Mouse (Mus musculus) neural tube, embryonic 15.5 days (tissue): ENCODE measurements around the gene Hectd4. TPM values are rescaled to one million over a fixed set of nuclear protein-coding genes. Genes with fewer than 3 reads are reported as not detected.
"Not testable (repeated sequence)": the region's sequence is repeated elsewhere in the genome, so short reads cannot be mapped to it uniquely, and the experiment has no call there.

Experiments used
- ATAC-seq: fragments of 200-750 bp; cut with Nextera tagmentation; 2 replicates; pipeline ENCODE4 v1.8.0; 2017; ENCODE audit warnings: mild to moderate bottlenecking, moderate TSS enrichment, moderate library complexity; ENCODE audit not compliant: low FRiP score
- H3K27ac ChIP-seq: fragments of 300-500 bp; sonication (generic); replicated peaks from 2 replicates; pipeline ENCODE4 v1.5.1; 2015; ENCODE audit warnings: mild to moderate bottlenecking, inconsistent platforms
- H3K27me3 ChIP-seq: fragments of 300-500 bp; sonication (generic); replicated peaks from 2 replicates; pipeline ENCODE4 v1.6.1; 2015; ENCODE audit warnings: inconsistent platforms
- H3K36me3 ChIP-seq: fragments of 300-500 bp; sonication (generic); 2 replicates; pipeline ENCODE4 v1.6.1; 2015; ENCODE audit warnings: inconsistent platforms
- H3K4me1 ChIP-seq: fragments of 300-500 bp; sonication (generic); 2 replicates; pipeline ENCODE4 v1.6.1; 2015; ENCODE audit warnings: inconsistent platforms
- H3K4me2 ChIP-seq: fragments of 300-500 bp; sonication (generic); 2 replicates; pipeline ENCODE4 v1.6.1; 2015; ENCODE audit warnings: inconsistent platforms, mild to moderate bottlenecking, moderate library complexity
- H3K4me3 ChIP-seq: fragments of 300-500 bp; sonication (generic); replicated peaks from 2 replicates; pipeline ENCODE4 v1.5.1; 2015; ENCODE audit warnings: mild to moderate bottlenecking, inconsistent platforms
- H3K9ac ChIP-seq: fragments of 300-500 bp; sonication (generic); replicated peaks from 2 replicates; pipeline ENCODE4 v1.6.1; 2015; ENCODE audit warnings: mild to moderate bottlenecking, inconsistent platforms
- H3K9me3 ChIP-seq: fragments of 300-500 bp; sonication (generic); replicated peaks from 2 replicates; pipeline ENCODE4 v1.6.1; 2016; ENCODE audit warnings: inconsistent platforms
- WGBS: fragments of 180-500 bp; shearing (Covaris S2); methylation state at CpG from one replicate; pipeline ENCODE4 v1.1.7; 2015; ENCODE audit warnings: mixed read lengths; 5-methylcytosine and 5-hydroxymethylcytosine counted together
- polyA plus RNA-seq: library from polyadenylated mRNA; unstranded; fragments of >200 nt; fragmentation: Nextera tagmentation; extraction: Ambion mirVana; gene quantifications from 2 replicates; pipeline ENCODE4 v1.2.1, GENCODE M21; 2015

The Hectd4 gene
- polyA plus RNA-seq, 1 experiment from 2014 or later, result 18.0 TPM

GRCm38 (mm10) chr5:121206984-121207383, 13.0 kb upstream of the Hectd4 start:
- no peaks in the 10 kb centered on the region for H3K27me3 ChIP-seq
- no peak overlapping the region for H3K27ac ChIP-seq
- no peak for ATAC-seq
- peaks cover 33% of the 10 kb centered on the region for H3K4me1 ChIP-seq
- WGBS, result 91% methylated on average over 3 of the region's 3 CpGs
- no peak overlapping the region for H3K4me3 ChIP-seq
- H3K9ac ChIP-seq, result no peak overlapping the region
- H3K4me2 ChIP-seq, result no peak overlapping the region
- H3K9me3 ChIP-seq, result no peaks in the 10 kb centered on the region
- H3K36me3 ChIP-seq, result peaks cover 61% of the 10 kb centered on the region

GRCm38 (mm10) chr5:121209755-121210600, 10.0 kb upstream of the Hectd4 start:
- Histone ChIP-seq H3K9ac (no peak overlapping the region), H3K27ac (no peak overlapping the region), H3K4me1 (peaks cover 27% of the 10 kb centered on the region), H3K36me3 (peaks cover 70% of the 10 kb centered on the region), H3K9me3 (no peaks in the 10 kb centered on the region), H3K4me2 (no peak overlapping the region), H3K27me3 (no peaks in the 10 kb centered on the region), H3K4me3 (no peak overlapping the region)
- ATAC-seq, result no peak
- WGBS, result 91% methylated on average over 9 of the region's 9 CpGs

GRCm38 (mm10) chr5:121210601-121210924, 9.5 kb upstream of the Hectd4 start:
- Histone ChIP-seq H3K4me3 (no peak overlapping the region), H3K27ac (no peak overlapping the region), H3K9ac (no peak overlapping the region), H3K36me3 (peaks cover 70% of the 10 kb centered on the region), H3K4me2 (no peak overlapping the region), H3K9me3 (no peaks in the 10 kb centered on the region), H3K27me3 (no peaks in the 10 kb centered on the region), H3K4me1 (peaks cover 21% of the 10 kb centered on the region)
- 92% methylated on average over 1 of the region's 1 CpGs for WGBS
- no peak for ATAC-seq

- WGBS, result 93% methylated on average over 6 of the region's 6 CpGs
- Histone ChIP-seq H3K27ac (no peak overlapping the region), H3K36me3 (peaks cover 55% of the 10 kb centered on the region), H3K4me3 (no peak overlapping the region), H3K9me3 (no peaks in the 10 kb centered on the region), H3K9ac (no peak overlapping the region), H3K27me3 (no peaks in the 10 kb centered on the region), H3K4me1 (peaks cover 7% of the 10 kb centered on the region), H3K4me2 (no peak overlapping the region)
- no peak for ATAC-seq
Observed at GRCm38 (mm10) chr5:121212108-121212507, 7.9 kb upstream of the Hectd4 start.

- H3K9ac ChIP-seq, result no peak overlapping the region
- no peaks in the 10 kb centered on the region for H3K27me3 ChIP-seq
- H3K27ac ChIP-seq, result no peak overlapping the region
- no peaks in the 10 kb centered on the region for H3K9me3 ChIP-seq
- no peak overlapping the region for H3K4me3 ChIP-seq
- WGBS, result 60% methylated on average over 7 of the region's 7 CpGs
- peaks cover 31% of the 10 kb centered on the region for H3K36me3 ChIP-seq
- 0 out of 2 replicates have a peak, but pooled peaks cover 2% of the 10 kb centered on the region for H3K4me1 ChIP-seq
- ATAC-seq, result no peak
- no peak overlapping the region for H3K4me2 ChIP-seq
Observed at GRCm38 (mm10) chr5:121214707-121215106, 5.3 kb upstream of the Hectd4 start.

GRCm38 (mm10) chr5:121215380-121216125, 4.5 kb upstream of the Hectd4 start:
- H3K36me3 ChIP-seq, result peaks cover 23% of the 10 kb centered on the region
- no peaks in the 10 kb centered on the region for H3K9me3 ChIP-seq
- H3K27ac ChIP-seq, result no peak overlapping the region
- H3K27me3 ChIP-seq, result no peaks in the 10 kb centered on the region
- H3K4me1 ChIP-seq, result 0 out of 2 replicates have a peak, but pooled peaks cover 4% of the 10 kb centered on the region
- ATAC-seq, result no peak
- 51% methylated on average over 13 of the region's 13 CpGs for WGBS
- no peak overlapping the region for H3K9ac ChIP-seq
- no peak overlapping the region for H3K4me3 ChIP-seq
- no peak overlapping the region for H3K4me2 ChIP-seq

GRCm38 (mm10) chr5:121216126-121216446, 3.9 kb upstream of the Hectd4 start:
- Histone ChIP-seq H3K27me3 (no peaks in the 10 kb centered on the region), H3K4me3 (no peak overlapping the region), H3K4me1 (0 out of 2 replicates have a peak, but pooled peaks cover 4% of the 10 kb centered on the region), H3K9me3 (no peaks in the 10 kb centered on the region), H3K9ac (no peak overlapping the region), H3K36me3 (peaks cover 18% of the 10 kb centered on the region), H3K4me2 (no peak overlapping the region), H3K27ac (no peak overlapping the region)
- 77% methylated on average over 12 of the region's 12 CpGs for WGBS
- ATAC-seq, result no peak

GRCm38 (mm10) chr5:121216584-121217312, 3.3 kb upstream of the Hectd4 start:
- not testable (repeated sequence) for H3K4me3 ChIP-seq, H3K27me3 ChIP-seq, H3K4me2 ChIP-seq, ATAC-seq, H3K27ac ChIP-seq, H3K9ac ChIP-seq, H3K9me3 ChIP-seq
- H3K36me3 ChIP-seq, result peaks cover 11% of the 10 kb centered on the region
- H3K4me1 ChIP-seq, result peaks cover 10% of the 10 kb centered on the region; the same call in 1 of the 2 replicates
- 89% methylated on average over 9 of the region's 9 CpGs for WGBS

GRCm38 (mm10) chr5:121217313-121217634, 2.7 kb upstream of the Hectd4 start:
- no peak overlapping the region for H3K9ac ChIP-seq
- no peak for ATAC-seq

GRCm38 (mm10) chr5:121219190-121219589, 829 bp upstream of the Hectd4 start:
- ATAC-seq, result no peak
- no peak overlapping the region for H3K27ac ChIP-seq
- H3K4me1 ChIP-seq, result peaks cover 23% of the 10 kb centered on the region
- H3K36me3 ChIP-seq, result no peaks in the 10 kb centered on the region
- 0 out of 2 replicates have a peak overlapping the region, but pooled peaks have one; percentile 73 for H3K4me3 ChIP-seq
- no peak overlapping the region for H3K4me2 ChIP-seq
- 96% methylated on average over 1 of the region's 1 CpGs for WGBS
- no peak overlapping the region for H3K9ac ChIP-seq
- H3K27me3 ChIP-seq, result no peaks in the 10 kb centered on the region
- H3K9me3 ChIP-seq, result no peaks in the 10 kb centered on the region

More at GRCm38 (mm10) chr5:121217313-121217634, 2.7 kb upstream of the Hectd4 start:
- no peak overlapping the region for H3K27ac ChIP-seq
- peaks cover 6% of the 10 kb centered on the region for H3K36me3 ChIP-seq
- no peaks in the 10 kb centered on the region for H3K9me3 ChIP-seq
- no peak overlapping the region for H3K4me3 ChIP-seq
- WGBS, result 85% methylated on average over 2 of the region's 2 CpGs
- H3K4me2 ChIP-seq, result no peak overlapping the region
- peaks cover 15% of the 10 kb centered on the region for H3K4me1 ChIP-seq
- H3K27me3 ChIP-seq, result no peaks in the 10 kb centered on the region

GRCm38 (mm10) chr5:121220732-121221301, 798 bp downstream of the Hectd4 start:
- 0% methylated on average over 28 of the region's 38 CpGs for WGBS
- H3K27ac ChIP-seq, result peak overlapping the region; percentile 96
- ATAC-seq, result peak; percentile 60

More at GRCm38 (mm10) chr5:121220732-121221301, 798 bp downstream of the Hectd4 start:
- Histone ChIP-seq H3K9ac (peak overlapping the region; percentile 96), H3K4me1 (peaks cover 28% of the 10 kb centered on the region), H3K36me3 (no peaks in the 10 kb centered on the region), H3K9me3 (no peaks in the 10 kb centered on the region), H3K4me3 (peak overlapping the region; percentile 73), H3K4me2 (peak overlapping the region; percentile 74), H3K27me3 (no peaks in the 10 kb centered on the region)
